Mouse (Mus musculus) neural tube, embryonic 15.5 days (tissue): ENCODE data around the gene Olfr1359. TPM values are rescaled to one million over a fixed set of nuclear protein-coding genes. Genes with fewer than 3 reads are reported as not detected.
A peak's percentile ranks its signal among the peaks of the same experiment; 100 is the strongest.
"Not testable (repeated sequence)": the region's sequence is repeated elsewhere in the genome, so short reads cannot be mapped to it uniquely, and the experiment has no call there.

Experiments used
- ATAC-seq: fragments of 200-750 bp; cut with Nextera tagmentation; 2 replicates; pipeline ENCODE4 v1.8.0; 2017; ENCODE audit warnings: mild to moderate bottlenecking, moderate TSS enrichment, moderate library complexity; ENCODE audit not compliant: low FRiP score
- H3K27ac ChIP-seq: fragments of 300-500 bp; sonication (generic); replicated peaks from 2 replicates; pipeline ENCODE4 v1.5.1; 2015; ENCODE audit warnings: mild to moderate bottlenecking, inconsistent platforms
- H3K27me3 ChIP-seq: fragments of 300-500 bp; sonication (generic); replicated peaks from 2 replicates; pipeline ENCODE4 v1.6.1; 2015; ENCODE audit warnings: inconsistent platforms
- H3K36me3 ChIP-seq: fragments of 300-500 bp; sonication (generic); 2 replicates; pipeline ENCODE4 v1.6.1; 2015; ENCODE audit warnings: inconsistent platforms
- H3K4me1 ChIP-seq: fragments of 300-500 bp; sonication (generic); 2 replicates; pipeline ENCODE4 v1.6.1; 2015; ENCODE audit warnings: inconsistent platforms
- H3K4me2 ChIP-seq: fragments of 300-500 bp; sonication (generic); 2 replicates; pipeline ENCODE4 v1.6.1; 2015; ENCODE audit warnings: inconsistent platforms, mild to moderate bottlenecking, moderate library complexity
- H3K4me3 ChIP-seq: fragments of 300-500 bp; sonication (generic); replicated peaks from 2 replicates; pipeline ENCODE4 v1.5.1; 2015; ENCODE audit warnings: mild to moderate bottlenecking, inconsistent platforms
- H3K9ac ChIP-seq: fragments of 300-500 bp; sonication (generic); replicated peaks from 2 replicates; pipeline ENCODE4 v1.6.1; 2015; ENCODE audit warnings: mild to moderate bottlenecking, inconsistent platforms
- H3K9me3 ChIP-seq: fragments of 300-500 bp; sonication (generic); replicated peaks from 2 replicates; pipeline ENCODE4 v1.6.1; 2016; ENCODE audit warnings: inconsistent platforms
- WGBS: fragments of 180-500 bp; shearing (Covaris S2); methylation state at CpG from one replicate; pipeline ENCODE4 v1.1.7; 2015; ENCODE audit warnings: mixed read lengths; 5-methylcytosine and 5-hydroxymethylcytosine counted together
- microRNA-seq: library from miRNA; unstranded; fragments of <30 nt; microRNA quantifications from one replicate; pipeline ENCODE4, GENCODE M21; 2017
- polyA plus RNA-seq: library from polyadenylated mRNA; unstranded; fragments of >200 nt; fragmentation: Nextera tagmentation; extraction: Ambion mirVana; gene quantifications from 2 replicates; pipeline ENCODE4 v1.2.1, GENCODE M21; 2015

Gene Olfr1359
- polyA plus RNA-seq, 1 experiment from 2014 or later = not detected

DNA sequence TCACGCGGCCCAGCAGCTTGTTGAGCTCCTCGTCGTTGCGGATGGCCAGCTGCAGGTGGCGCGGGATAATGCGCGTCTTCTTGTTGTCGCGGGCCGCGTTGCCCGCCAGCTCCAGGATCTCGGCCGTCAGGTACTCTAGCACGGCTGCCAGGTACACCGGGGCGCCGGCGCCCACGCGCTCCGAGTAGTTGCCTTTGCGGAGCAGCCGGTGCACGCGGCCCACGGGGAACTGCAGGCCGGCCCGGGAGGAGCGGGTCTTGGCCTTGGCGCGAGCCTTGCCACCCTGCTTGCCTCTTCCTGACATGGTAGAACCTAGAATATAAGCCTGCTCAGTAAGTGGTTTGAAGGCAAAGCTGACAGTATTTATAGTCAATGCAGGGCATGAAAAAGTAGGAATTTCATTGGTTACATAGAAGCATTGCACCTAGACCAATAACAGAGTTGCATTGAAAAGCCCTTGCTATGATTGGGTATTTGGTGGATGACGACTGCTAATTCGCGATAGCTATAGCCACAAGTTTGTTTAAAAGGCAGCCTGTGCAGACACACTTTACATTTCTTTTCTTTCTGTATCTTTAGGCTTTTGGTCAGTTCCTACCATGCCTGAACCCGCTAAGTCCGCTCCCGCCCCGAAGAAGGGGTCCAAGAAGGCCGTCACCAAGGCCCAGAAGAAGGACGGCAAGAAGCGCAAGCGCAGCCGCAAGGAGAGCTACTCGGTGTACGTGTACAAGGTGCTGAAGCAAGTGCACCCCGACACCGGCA, 55.8 kb downstream of the Olfr1359 start, which contains the start of the genes Hist1h2ak and Hist1h2bn:
Gene Hist1h2ak (minus strand): TSS at position 304 of the 762 bp plus-strand sequence.
Gene Hist1h2bn (plus strand): TSS at position 600 of the 762 bp plus-strand sequence.
- H3K9me3 ChIP-seq, H3K36me3 ChIP-seq, H3K27me3 ChIP-seq: not testable (repeated sequence)
- Histone ChIP-seq H3K27ac (peak within 1 kb of the TSS; percentile 92), H3K4me2 (peak within 1 kb of the TSS; percentile 80), H3K4me3 (peak within 1 kb of the TSS; percentile 48), H3K4me1 (peaks cover 25% of the 10 kb centered on the region), H3K9ac (peak within 1 kb of the TSS; percentile 58)
- ATAC-seq = peak; percentile 95
- under 1% methylated on average over 39 of the region's 50 CpGs for WGBS

- peak overlapping the region; percentile 80 for H3K4me2 ChIP-seq
- not testable (repeated sequence) for ATAC-seq, H3K9ac ChIP-seq, H3K27me3 ChIP-seq, H3K9me3 ChIP-seq, H3K36me3 ChIP-seq
- H3K4me3 ChIP-seq = peak overlapping the region; percentile 48
- under 1% methylated on average over 17 of the region's 26 CpGs for WGBS
- H3K4me1 ChIP-seq = peaks cover 20% of the 10 kb centered on the region
- peak overlapping the region; percentile 92 for H3K27ac ChIP-seq
Observed at GRCm38 (mm10) chr13:21754294-21755001, 56.5 kb downstream of the Olfr1359 start.

DNA sequence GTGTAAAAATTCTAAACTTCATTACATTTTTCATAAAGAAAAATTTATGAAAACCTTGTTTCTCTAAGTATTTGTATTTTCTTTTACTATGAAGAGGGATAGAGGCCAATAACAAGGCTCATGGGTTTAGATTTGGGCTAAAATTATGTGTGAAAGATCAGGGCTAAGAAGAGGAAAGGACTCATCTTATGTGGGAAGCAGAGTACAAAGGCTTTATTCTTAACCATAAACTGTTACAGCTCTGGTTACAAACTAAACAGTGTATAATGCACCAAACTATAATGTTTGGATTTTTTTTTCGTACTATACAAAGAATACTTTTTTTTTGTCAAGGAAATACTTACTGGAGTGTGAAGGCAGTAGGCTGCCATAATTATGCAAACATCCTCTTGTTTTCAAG, 57.8 kb downstream of the Olfr1359 start:
- WGBS = 71% methylated on average over 1 of the region's 1 CpGs
- no peak for ATAC-seq
- H3K4me1 ChIP-seq = peaks cover 15% of the 10 kb centered on the region

More for the DNA sequence above, 57.8 kb downstream of the Olfr1359 start:
- no peaks in the 10 kb centered on the region for H3K27me3 ChIP-seq
- no peaks in the 10 kb centered on the region for H3K9me3 ChIP-seq
- H3K4me2 ChIP-seq = no peak overlapping the region
- H3K4me3 ChIP-seq = no peak overlapping the region
- no peak overlapping the region for H3K27ac ChIP-seq
- no peaks in the 10 kb centered on the region for H3K36me3 ChIP-seq
- H3K9ac ChIP-seq = no peak overlapping the region

Small RNA genes lying within 50 kb of the gene (microRNA-seq; reads per million reads assigned to microRNA genes)
- not detected for gene Gm44357
- not detected for gene Gm44367
- gene Gm44454 = not detected

Other genes starting within 250 kb of the Olfr1359 start
- gene Zscan26, start 244.4 kb upstream of the Olfr1359 start, polyA plus RNA-seq = 25.7 TPM in 2 replicates
- gene Nkapl, start 229.6 kb upstream of the Olfr1359 start, polyA plus RNA-seq = 3.0 TPM in 2 replicates
- gene Zkscan4, start 219.2 kb upstream of the Olfr1359 start, polyA plus RNA-seq = 8.7 and 10.0 TPM in 2 replicates
- not detected in 2 replicates for gene Gm10065, start 218.7 kb upstream of the Olfr1359 start, polyA plus RNA-seq
- gene AK157302, start 202.9 kb upstream of the Olfr1359 start, polyA plus RNA-seq = 0.24 and 0.41 TPM in 2 replicates
- gene Gm11273, start 196.7 kb upstream of the Olfr1359 start, polyA plus RNA-seq = 8.5 and 9.7 TPM in 2 replicates
- 4.3 and 4.9 TPM in 2 replicates for gene Zkscan8, start 167.0 kb upstream of the Olfr1359 start, polyA plus RNA-seq
- 0.08 and 0.11 TPM in 2 replicates for gene Olfr1366, start 155.3 kb upstream of the Olfr1359 start, polyA plus RNA-seq
- 0.04 TPM in 2 replicates for gene Olfr1535, start 138.2 kb upstream of the Olfr1359 start, polyA plus RNA-seq
- gene Olfr1364, start 116.4 kb upstream of the Olfr1359 start, polyA plus RNA-seq = not detected in 2 replicates
- not detected in 2 replicates for gene Olfr1362, start 84.1 kb upstream of the Olfr1359 start, polyA plus RNA-seq
- gene Olfr11, start 55.6 kb upstream of the Olfr1359 start, polyA plus RNA-seq = 0.04 TPM in 1 of 2 replicates, not detected in the other
- not detected in 2 replicates for gene Olfr1361, start 34.7 kb upstream of the Olfr1359 start, polyA plus RNA-seq
- not detected in 2 replicates for gene Olfr1360, start 20.7 kb upstream of the Olfr1359 start, polyA plus RNA-seq
- not detected in 2 replicates for gene Hist1h2bl, start 18.0 kb downstream of the Olfr1359 start, polyA plus RNA-seq
- gene Hist1h2ai, start 18.3 kb downstream of the Olfr1359 start, polyA plus RNA-seq = 7.9 and 9.5 TPM in 2 replicates
- gene Hist1h3h, start 19.5 kb downstream of the Olfr1359 start, polyA plus RNA-seq = 3.2 and 5.6 TPM in 2 replicates
- gene Hist1h2bm, start 23.9 kb downstream of the Olfr1359 start, polyA plus RNA-seq = 0.87 and 2.3 TPM in 2 replicates
- 0.45 and 0.56 TPM in 2 replicates for gene Hist1h4j, start 37.0 kb downstream of the Olfr1359 start, polyA plus RNA-seq
- gene Hist1h4k, start 52.4 kb downstream of the Olfr1359 start, polyA plus RNA-seq = 2.2 and 2.7 TPM in 2 replicates
- 5.6 and 7.7 TPM in 2 replicates for gene Hist1h2ak, start 55.7 kb downstream of the Olfr1359 start, polyA plus RNA-seq
- not detected in 2 replicates for gene Hist1h2bn, start 56.0 kb downstream of the Olfr1359 start, polyA plus RNA-seq
- 2.2 and 5.8 TPM in 2 replicates for gene Hist1h1b, start 82.5 kb downstream of the Olfr1359 start, polyA plus RNA-seq
- 20.1 and 38.6 TPM in 2 replicates for gene Hist1h3i, start 85.3 kb downstream of the Olfr1359 start, polyA plus RNA-seq
- gene Hist1h2an, start 89.1 kb downstream of the Olfr1359 start, polyA plus RNA-seq = 4.1 TPM in 1 of 2 replicates, not detected in the other
- gene Hist1h2bp, start 89.3 kb downstream of the Olfr1359 start, polyA plus RNA-seq = 0.56 and 1.8 TPM in 2 replicates
- 3.9 and 10.2 TPM in 2 replicates for gene Hist1h2bq, start 112.1 kb downstream of the Olfr1359 start, polyA plus RNA-seq
- gene Hist1h2ao, start 112.4 kb downstream of the Olfr1359 start, polyA plus RNA-seq = 1.5 TPM in 1 of 2 replicates, not detected in the other
- gene Hist1h4m, start 113.6 kb downstream of the Olfr1359 start, polyA plus RNA-seq = not detected in 2 replicates
- gene Hist1h4n, start 134.1 kb downstream of the Olfr1359 start, polyA plus RNA-seq = 3.9 and 6.9 TPM in 2 replicates
- 380 and 932 TPM in 2 replicates for gene Hist1h2ap, start 135.4 kb downstream of the Olfr1359 start, polyA plus RNA-seq
- gene Hist1h2br, start 135.6 kb downstream of the Olfr1359 start, polyA plus RNA-seq = 3.4 and 10.4 TPM in 2 replicates
- gene Zfp184, start 247.0 kb downstream of the Olfr1359 start, polyA plus RNA-seq = 10.3 and 11.5 TPM in 2 replicates